Mouse (Mus musculus): ENCODE data around the gene Ppp1r27. TPM values are rescaled to one million over a fixed set of nuclear protein-coding genes. Genes with fewer than 3 reads are reported as not detected.

The Ppp1r27 gene
- polyA plus RNA-seq, 1 experiment from 2014 or later = not detected

- Histone ChIP-seq H3K9me3 (ENCODE audit: low read depth, low read length) (no peaks in the 10 kb centered on the region), H3K4me3 (ENCODE audit: low read depth, low read length) (no peak overlapping the region), H3K9ac (no peak overlapping the region), H3K27me3 (ENCODE audit: insufficient read depth, low read length) (no peaks in the 10 kb centered on the region), H3K36me3 (ENCODE audit: insufficient read depth) (no peaks in the 10 kb centered on the region), H3K4me2 (no peak overlapping the region), H3K27ac (ENCODE audit: low read depth) (peak overlapping the region; percentile 82), H3K4me1 (ENCODE audit: insufficient read depth) (0 out of 2 replicates have a peak, but pooled peaks cover 4% of the 10 kb centered on the region)
- WGBS = 46% methylated on average over 13 of the region's 13 CpGs
- no peak for TF ChIP-seq CTCF (IDR thresholded peaks at IDR 0.05; ENCODE audit: low read depth)
- peak; percentile 72 for ATAC-seq (ENCODE audit: insufficient read depth)
- peak; percentile 44 for DNase-seq
These were observed 43.2 kb downstream of the Ppp1r27 start for GRCm38 (mm10) chr11:120507611-120508289.

- Histone ChIP-seq H3K36me3 (ENCODE audit: insufficient read depth) (no peaks in the 10 kb centered on the region), H3K9ac (no peak overlapping the region), H3K4me1 (ENCODE audit: insufficient read depth) (0 out of 2 replicates have a peak, but pooled peaks cover 4% of the 10 kb centered on the region), H3K27ac (ENCODE audit: low read depth) (peak overlapping the region; percentile 82), H3K4me2 (no peak overlapping the region), H3K9me3 (ENCODE audit: low read depth, low read length) (no peaks in the 10 kb centered on the region), H3K27me3 (ENCODE audit: insufficient read depth, low read length) (no peaks in the 10 kb centered on the region), H3K4me3 (ENCODE audit: low read depth, low read length) (no peak overlapping the region)
- peak; percentile 58 for TF ChIP-seq CTCF (IDR thresholded peaks at IDR 0.05; ENCODE audit: low read depth)
- DNase-seq = peak; percentile 45
- 60% methylated on average over 4 of the region's 4 CpGs for WGBS
- ATAC-seq (ENCODE audit: insufficient read depth) = no peak
These were observed 44.0 kb downstream of the Ppp1r27 start for GRCm38 (mm10) chr11:120506899-120507298.

- no peaks in the 10 kb centered on the region for H3K9me3 ChIP-seq (ENCODE audit: low read depth, low read length)
- H3K36me3 ChIP-seq (ENCODE audit: insufficient read depth) = no peaks in the 10 kb centered on the region
- no peak for DNase-seq
- H3K4me3 ChIP-seq (ENCODE audit: low read depth, low read length) = no peak overlapping the region
- no peak overlapping the region for H3K4me2 ChIP-seq
- TF ChIP-seq CTCF (IDR thresholded peaks at IDR 0.05; ENCODE audit: low read depth) = no peak
- 0 out of 2 replicates have a peak, but pooled peaks cover 4% of the 10 kb centered on the region for H3K4me1 ChIP-seq (ENCODE audit: insufficient read depth)
- no peaks in the 10 kb centered on the region for H3K27me3 ChIP-seq (ENCODE audit: insufficient read depth, low read length)
- WGBS = 73% methylated on average over 3 of the region's 3 CpGs
- no peak for ATAC-seq (ENCODE audit: insufficient read depth)
- H3K9ac ChIP-seq = no peak overlapping the region
- H3K27ac ChIP-seq (ENCODE audit: low read depth) = no peak overlapping the region
These were observed 45.3 kb downstream of the Ppp1r27 start for GRCm38 (mm10) chr11:120505661-120506060.

GRCm38 (mm10) chr11:120501701-120502100 lies 49.2 kb downstream of the Ppp1r27 start:
- no peak for ATAC-seq (ENCODE audit: insufficient read depth)
- Histone ChIP-seq H3K36me3 (ENCODE audit: insufficient read depth) (peaks cover 27% of the 10 kb centered on the region), H3K9ac (no peak overlapping the region), H3K9me3 (ENCODE audit: low read depth, low read length) (no peaks in the 10 kb centered on the region), H3K4me3 (ENCODE audit: low read depth, low read length) (no peak overlapping the region), H3K27ac (ENCODE audit: low read depth) (no peak overlapping the region), H3K4me2 (no peak overlapping the region), H3K4me1 (ENCODE audit: insufficient read depth) (no peaks in the 10 kb centered on the region), H3K27me3 (ENCODE audit: insufficient read depth, low read length) (no peaks in the 10 kb centered on the region)
- no peak for DNase-seq
- no peak for TF ChIP-seq CTCF (IDR thresholded peaks at IDR 0.05; ENCODE audit: low read depth)
- WGBS = 83% methylated on average over 4 of the region's 4 CpGs

DNA sequence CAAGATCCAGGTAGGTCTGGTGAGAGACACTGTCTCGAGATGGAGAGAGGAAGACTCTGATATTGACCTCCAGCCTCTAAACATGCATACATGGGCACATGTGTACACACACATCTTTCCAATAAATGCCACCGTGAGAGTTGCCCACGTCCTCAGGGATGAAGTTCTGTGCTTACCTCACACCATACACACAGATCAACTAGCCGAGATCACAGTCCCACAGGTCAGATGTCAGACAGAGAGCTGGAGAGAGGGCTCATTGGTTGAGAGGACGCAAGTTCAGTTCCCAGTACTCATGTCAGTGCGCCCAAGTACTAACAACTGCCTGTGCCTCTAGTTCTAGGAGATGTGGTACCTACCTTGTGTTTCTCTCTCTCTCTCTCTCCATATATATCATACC lies 49.9 kb downstream of the Ppp1r27 start:
- H3K4me1 ChIP-seq (ENCODE audit: insufficient read depth) = no peaks in the 10 kb centered on the region
- peaks cover 33% of the 10 kb centered on the region for H3K36me3 ChIP-seq (ENCODE audit: insufficient read depth)
- ATAC-seq (ENCODE audit: insufficient read depth) (no peak), DNase-seq (no peak)
- no peak overlapping the region for H3K4me2 ChIP-seq
- H3K9me3 ChIP-seq (ENCODE audit: low read depth, low read length) = no peaks in the 10 kb centered on the region
- TF ChIP-seq CTCF (IDR thresholded peaks at IDR 0.05; ENCODE audit: low read depth) = no peak
- WGBS = 49% methylated on average over 6 of the region's 6 CpGs
- H3K27me3 ChIP-seq (ENCODE audit: insufficient read depth, low read length) = no peaks in the 10 kb centered on the region
- H3K9ac ChIP-seq = no peak overlapping the region
- no peak overlapping the region for H3K4me3 ChIP-seq (ENCODE audit: low read depth, low read length)
- no peak overlapping the region for H3K27ac ChIP-seq (ENCODE audit: low read depth)

- ATAC-seq (ENCODE audit: insufficient read depth) = no peak; the same call in 1 of the 2 replicates
- no peaks in the 10 kb centered on the region for H3K27me3 ChIP-seq (ENCODE audit: insufficient read depth, low read length)
- DNase-seq = peak; percentile 20
- 16% methylated on average over 3 of the region's 3 CpGs for WGBS
- TF ChIP-seq CTCF (IDR thresholded peaks at IDR 0.05; ENCODE audit: low read depth) = no peak
- H3K9me3 ChIP-seq (ENCODE audit: low read depth, low read length) = no peaks in the 10 kb centered on the region
- no peak overlapping the region for H3K4me3 ChIP-seq (ENCODE audit: low read depth, low read length)
- no peak overlapping the region for H3K27ac ChIP-seq (ENCODE audit: low read depth)
- no peaks in the 10 kb centered on the region for H3K4me1 ChIP-seq (ENCODE audit: insufficient read depth)
- H3K36me3 ChIP-seq (ENCODE audit: insufficient read depth) = peaks cover 40% of the 10 kb centered on the region
- H3K4me2 ChIP-seq = no peak overlapping the region
- H3K9ac ChIP-seq = no peak overlapping the region; the same call in 1 of the 2 replicates
These were observed 50.6 kb downstream of the Ppp1r27 start for GRCm38 (mm10) chr11:120500357-120500756.

Other genes with a start within 250 kb of the Ppp1r27 start
- 2,614 and 2,926 TPM in 2 replicates for gene Actg1, start 202.6 kb downstream of the Ppp1r27 start, polyA plus RNA-seq (2014; fragmentation: Nextera tagmentation; extraction: Ambion mirVana)
- 0.23 and 0.57 TPM in 2 replicates for gene Fscn2, start 189.6 kb downstream of the Ppp1r27 start, polyA plus RNA-seq (2014; fragmentation: Nextera tagmentation; extraction: Ambion mirVana)
- gene Faap100, start 172.4 kb downstream of the Ppp1r27 start, polyA plus RNA-seq (2014; fragmentation: Nextera tagmentation; extraction: Ambion mirVana) = 35.6 and 44.5 TPM in 2 replicates
- 42.1 and 51.4 TPM in 2 replicates for gene Nploc4, start 113.4 kb downstream of the Ppp1r27 start, polyA plus RNA-seq (2014; fragmentation: Nextera tagmentation; extraction: Ambion mirVana)
- not detected in 2 replicates for gene Tspan10, start 108.5 kb downstream of the Ppp1r27 start, polyA plus RNA-seq (2014; fragmentation: Nextera tagmentation; extraction: Ambion mirVana)
- 0.18 TPM in 1 of 2 replicates, not detected in the other for gene Pde6g, start 97.6 kb downstream of the Ppp1r27 start, polyA plus RNA-seq (2014; fragmentation: Nextera tagmentation; extraction: Ambion mirVana)
- 10.9 and 11.2 TPM in 2 replicates for gene Oxld1, start 93.1 kb downstream of the Ppp1r27 start, polyA plus RNA-seq (2014; fragmentation: Nextera tagmentation; extraction: Ambion mirVana)
- gene Ccdc137, start 93.0 kb downstream of the Ppp1r27 start, polyA plus RNA-seq (2014; fragmentation: Nextera tagmentation; extraction: Ambion mirVana) = 32.2 and 34.6 TPM in 2 replicates
- gene Arl16, start 83.5 kb downstream of the Ppp1r27 start, polyA plus RNA-seq (2014; fragmentation: Nextera tagmentation; extraction: Ambion mirVana) = 42.9 and 44.4 TPM in 2 replicates
- 150 and 162 TPM in 2 replicates for gene Mrpl12, start 66.5 kb downstream of the Ppp1r27 start, polyA plus RNA-seq (2014; fragmentation: Nextera tagmentation; extraction: Ambion mirVana)
- gene Slc25a10, start 59.3 kb downstream of the Ppp1r27 start, polyA plus RNA-seq (2014; fragmentation: Nextera tagmentation; extraction: Ambion mirVana) = 68.9 and 71.3 TPM in 2 replicates
- 0.59 and 1.4 TPM in 2 replicates for gene Gcgr, start 20.4 kb downstream of the Ppp1r27 start, polyA plus RNA-seq (2014; fragmentation: Nextera tagmentation; extraction: Ambion mirVana)
- gene Mcrip1, start 1.4 kb downstream of the Ppp1r27 start, polyA plus RNA-seq (2014; fragmentation: Nextera tagmentation; extraction: Ambion mirVana) = 226 and 229 TPM in 2 replicates
- 872 and 897 TPM in 2 replicates for gene P4hb, start 22.1 kb upstream of the Ppp1r27 start, polyA plus RNA-seq (2014; fragmentation: Nextera tagmentation; extraction: Ambion mirVana)
- gene Arhgdia, start 30.5 kb upstream of the Ppp1r27 start, polyA plus RNA-seq (2014; fragmentation: Nextera tagmentation; extraction: Ambion mirVana) = 717 and 734 TPM in 2 replicates
- gene Alyref, start 47.2 kb upstream of the Ppp1r27 start, polyA plus RNA-seq (2014; fragmentation: Nextera tagmentation; extraction: Ambion mirVana) = 617 and 627 TPM in 2 replicates
- gene Anapc11, start 47.3 kb upstream of the Ppp1r27 start, polyA plus RNA-seq (2014; fragmentation: Nextera tagmentation; extraction: Ambion mirVana) = 229 and 237 TPM in 2 replicates
- gene Npb, start 57.3 kb upstream of the Ppp1r27 start, polyA plus RNA-seq (2014; fragmentation: Nextera tagmentation; extraction: Ambion mirVana) = 0.89 and 1.3 TPM in 2 replicates
- gene Pcyt2, start 66.8 kb upstream of the Ppp1r27 start, polyA plus RNA-seq (2014; fragmentation: Nextera tagmentation; extraction: Ambion mirVana) = 95.3 and 99.5 TPM in 2 replicates
- 26.1 and 33.1 TPM in 2 replicates for gene Sirt7, start 74.1 kb upstream of the Ppp1r27 start, polyA plus RNA-seq (2014; fragmentation: Nextera tagmentation; extraction: Ambion mirVana)
- gene Mafg, start 82.5 kb upstream of the Ppp1r27 start, polyA plus RNA-seq (2014; fragmentation: Nextera tagmentation; extraction: Ambion mirVana) = 25.3 and 28.6 TPM in 2 replicates
- gene Pycr1, start 92.6 kb upstream of the Ppp1r27 start, polyA plus RNA-seq (2014; fragmentation: Nextera tagmentation; extraction: Ambion mirVana) = 29.0 and 29.8 TPM in 2 replicates
- gene Myadml2, start 97.0 kb upstream of the Ppp1r27 start, polyA plus RNA-seq (2014; fragmentation: Nextera tagmentation; extraction: Ambion mirVana) = 1.1 TPM in 1 of 2 replicates, not detected in the other
- 3.9 and 5.3 TPM in 2 replicates for gene Notum, start 110.0 kb upstream of the Ppp1r27 start, polyA plus RNA-seq (2014; fragmentation: Nextera tagmentation; extraction: Ambion mirVana)
- 124 and 130 TPM in 2 replicates for gene Aspscr1, start 121.8 kb upstream of the Ppp1r27 start, polyA plus RNA-seq (2014; fragmentation: Nextera tagmentation; extraction: Ambion mirVana)
- 168 and 173 TPM in 2 replicates for gene Cenpx, start 162.6 kb upstream of the Ppp1r27 start, polyA plus RNA-seq (2014; fragmentation: Nextera tagmentation; extraction: Ambion mirVana)
- gene Lrrc45, start 162.8 kb upstream of the Ppp1r27 start, polyA plus RNA-seq (2014; fragmentation: Nextera tagmentation; extraction: Ambion mirVana) = 44.1 and 46.1 TPM in 2 replicates
- 10.3 and 10.7 TPM in 2 replicates for gene Rac3, start 170.3 kb upstream of the Ppp1r27 start, polyA plus RNA-seq (2014; fragmentation: Nextera tagmentation; extraction: Ambion mirVana)
- gene Dcxr, start 176.1 kb upstream of the Ppp1r27 start, polyA plus RNA-seq (2014; fragmentation: Nextera tagmentation; extraction: Ambion mirVana) = 27.2 and 29.7 TPM in 2 replicates
- 14.7 and 19.6 TPM in 2 replicates for gene Cbr2, start 181.0 kb upstream of the Ppp1r27 start, polyA plus RNA-seq (2014; fragmentation: Nextera tagmentation; extraction: Ambion mirVana)
- 5.3 and 7.3 TPM in 2 replicates for gene Hmga1b, start 211.7 kb upstream of the Ppp1r27 start, polyA plus RNA-seq (2014; fragmentation: Nextera tagmentation; extraction: Ambion mirVana)
- gene Rfng, start 233.1 kb upstream of the Ppp1r27 start, polyA plus RNA-seq (2014; fragmentation: Nextera tagmentation; extraction: Ambion mirVana) = 33.0 and 34.0 TPM in 2 replicates
- gene Gps1, start 233.1 kb upstream of the Ppp1r27 start, polyA plus RNA-seq (2014; fragmentation: Nextera tagmentation; extraction: Ambion mirVana) = 240 and 257 TPM in 2 replicates
- 77.2 and 87.4 TPM in 2 replicates for gene Dus1l, start 245.3 kb upstream of the Ppp1r27 start, polyA plus RNA-seq (2014; fragmentation: Nextera tagmentation; extraction: Ambion mirVana)